Mouse (Mus musculus) midbrain, embryonic 13.5 days (tissue): ENCODE results near the gene Tcf7l2. TPM values are rescaled to one million over a fixed set of nuclear protein-coding genes. Genes with fewer than 3 reads are reported as not detected.

Experiments
- ATAC-seq: fragments of 200-750 bp; cut with Nextera tagmentation; 2 replicates; pipeline ENCODE4 v1.8.0; 2017; ENCODE audit warnings: mild to moderate bottlenecking, moderate TSS enrichment, moderate library complexity
- H3K27ac ChIP-seq: fragments of 300-500 bp; sonication (generic); 2 replicates; pipeline ENCODE4 v1.5.1; 2015; ENCODE audit warnings: inconsistent platforms, mild to moderate bottlenecking, moderate library complexity
- H3K27me3 ChIP-seq: fragments of 300-500 bp; sonication (generic); 2 replicates; pipeline ENCODE4 v1.6.1; 2015; ENCODE audit warnings: mild to moderate bottlenecking, inconsistent platforms
- H3K36me3 ChIP-seq: fragments of 300-500 bp; sonication (generic); 2 replicates; pipeline ENCODE4 v1.6.1; 2015; ENCODE audit warnings: mild to moderate bottlenecking, inconsistent platforms
- H3K4me1 ChIP-seq: fragments of 300-500 bp; sonication (generic); replicated peaks from 2 replicates; pipeline ENCODE4 v1.6.1; 2015; ENCODE audit warnings: inconsistent platforms
- H3K4me2 ChIP-seq: fragments of 300-500 bp; sonication (generic); replicated peaks from 2 replicates; pipeline ENCODE4 v1.6.1; 2015; ENCODE audit warnings: moderate library complexity, mild to moderate bottlenecking, inconsistent platforms
- H3K4me3 ChIP-seq: fragments of 300-500 bp; sonication (generic); replicated peaks from 2 replicates; pipeline ENCODE4 v1.5.1; 2015; ENCODE audit warnings: mild to moderate bottlenecking, inconsistent platforms
- H3K9ac ChIP-seq: fragments of 300-500 bp; sonication (generic); replicated peaks from 2 replicates; pipeline ENCODE4 v1.6.1; 2015; ENCODE audit warnings: mild to moderate bottlenecking, inconsistent platforms
- H3K9me3 ChIP-seq: fragments of 300-500 bp; sonication (generic); 2 replicates; pipeline ENCODE4 v1.6.1; 2016; ENCODE audit warnings: mild to moderate bottlenecking, inconsistent platforms
- WGBS: fragments of 180-500 bp; shearing (Covaris S2); methylation state at CpG from one replicate; pipeline ENCODE4 v1.1.7; 2015; 5-methylcytosine and 5-hydroxymethylcytosine counted together
- polyA plus RNA-seq: library from polyadenylated mRNA; unstranded; fragments of >200 nt; fragmentation: Nextera tagmentation; extraction: Ambion mirVana; gene quantifications from 2 replicates; pipeline ENCODE4 v1.2.1, GENCODE M21; 2015

Tcf7l2 gene
- polyA plus RNA-seq, 1 experiment from 2014 or later = 584 TPM

DNA sequence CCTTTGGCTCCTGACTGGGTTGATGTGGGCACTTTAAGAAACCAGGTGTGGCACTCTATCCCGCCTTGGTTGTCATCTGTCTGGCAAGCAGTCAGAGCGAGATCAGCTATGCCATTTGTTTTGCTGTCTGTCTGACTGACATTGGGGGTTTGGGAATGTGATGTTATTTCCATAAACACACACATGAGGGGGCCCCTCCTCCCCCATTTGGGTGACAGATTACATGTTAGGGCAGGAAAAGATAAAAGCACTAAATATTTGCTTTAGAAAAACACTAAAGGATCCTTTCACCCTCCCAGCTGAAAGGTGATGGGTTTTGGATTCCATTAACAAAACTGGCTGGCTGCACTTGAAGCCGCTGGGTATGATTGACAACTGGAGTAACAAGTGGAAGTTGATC, 129.9 kb downstream of the Tcf7l2 start:
- H3K4me2 ChIP-seq = no peak overlapping the region
- no peak overlapping the region for H3K27ac ChIP-seq
- H3K27me3 ChIP-seq = no peaks in the 10 kb centered on the region
- H3K4me3 ChIP-seq = no peak overlapping the region
- H3K9ac ChIP-seq = no peak overlapping the region
- no peaks in the 10 kb centered on the region for H3K36me3 ChIP-seq
- no peaks in the 10 kb centered on the region for H3K9me3 ChIP-seq
- H3K4me1 ChIP-seq = peaks cover 36% of the 10 kb centered on the region
- no peak for ATAC-seq
- 68% methylated on average over 3 of the region's 3 CpGs for WGBS

- H3K36me3 ChIP-seq = no peaks in the 10 kb centered on the region
- WGBS = 81% methylated on average over 3 of the region's 3 CpGs
- no peaks in the 10 kb centered on the region for H3K27me3 ChIP-seq
- H3K27ac ChIP-seq = no peak overlapping the region
- no peak overlapping the region for H3K9ac ChIP-seq
- H3K4me3 ChIP-seq = no peak overlapping the region
- no peak overlapping the region for H3K4me2 ChIP-seq
- H3K4me1 ChIP-seq = peaks cover 43% of the 10 kb centered on the region
- no peaks in the 10 kb centered on the region for H3K9me3 ChIP-seq
- ATAC-seq = no peak
Observed at GRCm38 (mm10) chr19:55873221-55873620, 131.6 kb downstream of the Tcf7l2 start.

GRCm38 (mm10) chr19:55876501-55876900, 134.9 kb downstream of the Tcf7l2 start:
- Histone ChIP-seq H3K36me3 (no peaks in the 10 kb centered on the region), H3K4me1 (peaks cover 60% of the 10 kb centered on the region), H3K9me3 (no peaks in the 10 kb centered on the region), H3K27ac (no peak overlapping the region), H3K4me3 (no peak overlapping the region), H3K9ac (no peak overlapping the region), H3K27me3 (no peaks in the 10 kb centered on the region), H3K4me2 (no peak overlapping the region)
- no peak for ATAC-seq
- WGBS = 66% methylated on average over 3 of the region's 3 CpGs

DNA sequence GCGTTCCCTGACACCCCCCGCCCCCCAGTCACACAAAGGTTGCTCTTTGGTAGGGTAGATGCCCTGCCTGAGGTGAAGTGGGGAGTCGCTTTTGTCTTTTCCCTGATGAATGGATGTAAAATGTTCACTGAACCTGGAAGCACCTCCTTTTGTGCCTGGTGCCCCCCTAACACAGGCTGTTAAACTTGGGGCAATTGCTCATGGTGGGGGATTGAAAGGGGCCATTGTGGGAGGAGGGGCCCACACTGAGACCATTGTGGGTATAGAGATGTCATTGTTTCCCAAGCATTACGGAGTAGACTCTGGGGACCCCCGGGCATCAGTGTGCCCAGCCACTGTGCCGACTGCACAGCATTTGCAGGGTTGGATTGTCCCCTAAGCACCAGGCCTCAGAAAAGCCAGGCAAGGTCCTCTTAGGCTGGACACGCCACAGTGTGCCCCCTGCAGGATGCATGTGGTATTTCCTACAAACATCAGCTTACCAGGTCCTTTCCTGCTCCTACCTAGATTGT, 135.8 kb downstream of the Tcf7l2 start:
- Histone ChIP-seq H3K27ac (0 out of 2 replicates have a peak overlapping the region, but pooled peaks have one; percentile 15), H3K9me3 (no peaks in the 10 kb centered on the region), H3K27me3 (no peaks in the 10 kb centered on the region), H3K4me1 (peaks cover 51% of the 10 kb centered on the region), H3K4me2 (no peak overlapping the region), H3K4me3 (no peak overlapping the region), H3K36me3 (no peaks in the 10 kb centered on the region), H3K9ac (no peak overlapping the region)
- ATAC-seq = peak; percentile 78
- WGBS = 16% methylated on average over 7 of the region's 7 CpGs

DNA sequence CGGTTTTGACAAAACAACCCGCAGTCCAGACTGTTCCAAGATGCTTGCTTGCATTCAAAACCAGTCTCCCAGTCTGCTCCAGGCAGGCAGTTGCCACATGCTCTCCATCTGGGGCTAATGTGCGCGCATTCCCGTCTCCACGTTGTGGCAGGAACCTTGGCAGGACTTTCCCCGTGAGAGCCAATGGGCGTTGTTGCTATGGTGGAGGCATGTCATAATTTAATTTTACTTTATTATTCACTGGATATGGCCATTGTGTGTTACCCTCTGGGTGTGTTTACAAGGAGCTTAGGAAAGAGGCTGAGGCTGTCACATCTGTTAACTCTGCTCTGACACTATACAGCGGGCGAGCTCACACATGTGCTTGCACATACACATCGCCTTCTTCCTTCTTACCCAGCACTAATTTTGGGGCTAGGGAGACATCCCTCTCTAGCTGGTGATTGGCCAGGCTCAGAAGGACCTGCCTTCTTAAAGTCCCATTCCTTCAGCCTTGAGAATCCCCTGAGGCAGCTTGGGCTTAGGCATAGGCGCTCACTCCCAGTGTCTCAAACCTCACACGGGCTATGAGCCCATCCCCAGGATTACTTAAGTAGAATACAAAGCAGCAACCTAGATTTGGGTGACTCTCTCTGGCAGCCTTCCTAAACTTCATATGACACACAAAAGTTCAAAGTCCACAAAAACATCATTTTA, 139.2 kb downstream of the Tcf7l2 start:
- Histone ChIP-seq H3K36me3 (no peaks in the 10 kb centered on the region), H3K9me3 (no peaks in the 10 kb centered on the region), H3K4me1 (peaks cover 71% of the 10 kb centered on the region), H3K4me2 (0 out of 2 replicates have a peak overlapping the region, but pooled peaks have one; percentile 25), H3K27me3 (no peaks in the 10 kb centered on the region), H3K27ac (peak overlapping the region; percentile 65), H3K9ac (peak overlapping the region; percentile 37; the same call in 1 of the 2 replicates), H3K4me3 (no peak overlapping the region)
- 38% methylated on average over 13 of the region's 13 CpGs for WGBS
- peak; percentile 53 for ATAC-seq

DNA sequence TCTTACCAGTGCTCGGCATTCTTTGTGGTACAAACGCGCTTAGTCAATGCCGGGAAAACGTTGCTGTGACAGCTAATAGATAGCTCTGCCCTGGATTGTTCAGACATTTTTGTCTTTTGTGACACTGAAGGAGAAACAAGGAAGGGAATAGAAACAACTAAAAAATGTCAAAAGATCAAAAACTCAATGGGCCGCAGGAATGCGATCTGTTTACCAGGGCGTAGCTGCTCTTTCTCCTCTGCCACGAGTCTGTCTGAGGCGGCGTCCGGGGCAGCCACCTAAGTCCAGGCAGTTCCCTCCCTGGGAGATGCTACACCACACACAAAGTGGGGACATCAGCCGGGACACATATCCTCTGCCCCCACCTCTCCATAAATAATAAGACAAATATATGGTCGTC, 144.9 kb downstream of the Tcf7l2 start:
- 49% methylated on average over 14 of the region's 14 CpGs for WGBS
- Histone ChIP-seq H3K9ac (peak overlapping the region; percentile 50), H3K36me3 (no peaks in the 10 kb centered on the region), H3K27me3 (no peaks in the 10 kb centered on the region), H3K27ac (peak overlapping the region; percentile 85), H3K4me1 (peaks cover 45% of the 10 kb centered on the region), H3K9me3 (peaks cover 3% of the 10 kb centered on the region; the same call in 1 of the 2 replicates), H3K4me3 (peak overlapping the region; percentile 15), H3K4me2 (peak overlapping the region; percentile 39)
- no peak for ATAC-seq

GRCm38 (mm10) chr19:55891692-55892183, 150.1 kb downstream of the Tcf7l2 start:
- peak overlapping the region; percentile 50 for H3K9ac ChIP-seq
- H3K36me3 ChIP-seq = no peaks in the 10 kb centered on the region
- WGBS = 31% methylated on average over 9 of the region's 9 CpGs
- peak overlapping the region; percentile 91 for H3K27ac ChIP-seq
- peaks cover 3% of the 10 kb centered on the region; the same call in 1 of the 2 replicates for H3K9me3 ChIP-seq
- peak overlapping the region; percentile 46 for H3K4me2 ChIP-seq
- no peak overlapping the region; the same call in 1 of the 2 replicates for H3K4me3 ChIP-seq
- peaks cover 62% of the 10 kb centered on the region for H3K4me1 ChIP-seq
- no peak for ATAC-seq
- 0 out of 2 replicates have a peak, but pooled peaks cover 11% of the 10 kb centered on the region for H3K27me3 ChIP-seq

DNA sequence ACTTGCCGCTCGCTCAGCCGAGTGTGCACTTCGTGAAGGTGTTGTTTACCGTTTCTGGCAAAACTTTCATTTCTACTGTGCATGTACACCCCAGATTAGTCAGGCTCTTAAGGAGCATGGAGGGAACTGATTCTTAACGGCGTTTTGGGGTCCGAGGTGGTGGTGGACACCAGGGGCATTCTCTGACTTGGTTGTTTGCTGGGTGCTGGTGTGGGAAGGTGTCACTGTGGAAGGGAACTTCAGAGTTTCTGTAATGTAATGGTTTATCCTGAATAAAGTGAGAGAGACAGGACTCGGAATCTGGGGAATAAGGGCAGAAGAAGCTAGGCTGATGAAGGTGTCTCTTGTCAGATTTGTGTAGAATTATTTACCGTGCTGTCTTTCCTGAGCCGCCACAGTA, 151.9 kb downstream of the Tcf7l2 start:
- H3K4me3 ChIP-seq = peak overlapping the region; percentile 33
- H3K4me2 ChIP-seq = peak overlapping the region; percentile 43
- no peaks in the 10 kb centered on the region for H3K36me3 ChIP-seq
- peaks cover 17% of the 10 kb centered on the region; the same call in 1 of the 2 replicates for H3K27me3 ChIP-seq
- peak overlapping the region; percentile 91 for H3K27ac ChIP-seq
- peaks cover 2% of the 10 kb centered on the region; the same call in 1 of the 2 replicates for H3K9me3 ChIP-seq
- H3K9ac ChIP-seq = peak overlapping the region; percentile 66
- peaks cover 80% of the 10 kb centered on the region for H3K4me1 ChIP-seq
- ATAC-seq = no peak
- 31% methylated on average over 11 of the region's 11 CpGs for WGBS

- Histone ChIP-seq H3K4me2 (peak overlapping the region; percentile 43), H3K9me3 (no peaks in the 10 kb centered on the region), H3K4me1 (peaks cover 83% of the 10 kb centered on the region), H3K27me3 (peaks cover 24% of the 10 kb centered on the region), H3K27ac (peak overlapping the region; percentile 91), H3K36me3 (no peaks in the 10 kb centered on the region), H3K4me3 (peak overlapping the region; percentile 49), H3K9ac (peak overlapping the region; percentile 62)
- WGBS = 14% methylated on average over 9 of the region's 9 CpGs
- ATAC-seq = no peak
Observed at GRCm38 (mm10) chr19:55894396-55894795, 152.8 kb downstream of the Tcf7l2 start.

GRCm38 (mm10) chr19:55895317-55895716, 153.7 kb downstream of the Tcf7l2 start:
- Histone ChIP-seq H3K4me2 (peak overlapping the region; percentile 59), H3K9me3 (no peaks in the 10 kb centered on the region), H3K4me3 (peak overlapping the region; percentile 49), H3K4me1 (peaks cover 76% of the 10 kb centered on the region), H3K36me3 (no peaks in the 10 kb centered on the region), H3K27ac (peak overlapping the region; percentile 97), H3K27me3 (peaks cover 28% of the 10 kb centered on the region), H3K9ac (peak overlapping the region; percentile 87)
- peak; percentile 82 for ATAC-seq
- under 1% methylated on average over 27 of the region's 27 CpGs for WGBS

DNA sequence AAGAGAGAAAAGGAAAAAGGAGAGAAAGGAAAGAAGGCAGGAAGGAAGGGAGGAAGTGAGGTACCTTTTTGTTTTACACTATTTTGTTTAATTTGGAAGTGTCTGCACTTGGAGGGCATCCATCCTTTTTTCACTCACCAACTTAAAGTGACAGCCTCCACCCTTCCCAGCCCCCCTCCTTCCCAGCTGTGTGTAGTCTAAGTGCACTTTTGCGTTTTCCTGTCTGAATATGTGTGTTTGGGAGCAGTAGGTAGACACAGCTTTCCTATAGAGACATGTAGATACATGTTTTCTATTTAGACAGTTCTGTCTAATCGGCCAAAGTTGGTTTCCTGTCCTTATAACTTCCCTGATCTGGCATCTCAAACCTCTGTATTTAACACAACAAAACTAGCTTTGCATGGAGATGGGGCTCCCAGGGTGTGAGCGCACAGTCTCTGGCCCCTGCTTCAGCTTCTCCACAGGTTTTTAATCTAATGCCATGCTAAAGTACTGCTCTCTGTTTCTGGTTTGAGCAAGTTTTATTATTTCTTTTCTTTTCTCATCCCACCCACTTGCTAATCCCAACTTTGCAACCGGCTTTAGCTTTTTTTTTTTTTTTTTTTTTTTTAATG, 154.3 kb downstream of the Tcf7l2 start:
- Histone ChIP-seq H3K27me3 (peaks cover 29% of the 10 kb centered on the region), H3K4me1 (peaks cover 79% of the 10 kb centered on the region)

DNA sequence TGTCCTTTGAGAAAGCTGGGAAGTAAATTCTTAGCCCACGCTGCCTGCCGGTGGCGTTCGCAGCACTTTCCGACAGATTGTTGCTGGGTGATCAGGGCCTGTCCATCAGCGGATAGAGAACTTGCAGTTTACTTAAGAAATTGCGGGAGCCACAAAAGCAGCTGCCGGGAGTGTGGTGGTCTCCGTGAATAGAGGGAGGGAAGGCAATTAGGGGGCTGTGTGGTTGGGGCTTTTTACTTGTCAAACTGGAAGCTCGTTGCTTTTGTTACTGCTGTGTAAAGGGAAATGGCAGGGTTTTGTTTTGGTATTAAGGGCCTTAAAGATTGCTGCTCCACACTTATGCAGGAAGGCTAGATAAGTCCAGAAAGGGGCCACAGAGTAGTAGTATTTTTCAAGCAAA, 155.0 kb downstream of the Tcf7l2 start:
- H3K9ac ChIP-seq = peak overlapping the region; percentile 87
- H3K27me3 ChIP-seq = peaks cover 34% of the 10 kb centered on the region
- H3K36me3 ChIP-seq = no peaks in the 10 kb centered on the region
- H3K4me2 ChIP-seq = peak overlapping the region; percentile 59
- ATAC-seq = no peak
- 1% methylated on average over 10 of the region's 10 CpGs for WGBS
- H3K4me1 ChIP-seq = peaks cover 73% of the 10 kb centered on the region
- no peaks in the 10 kb centered on the region for H3K9me3 ChIP-seq
- peak overlapping the region; percentile 97 for H3K27ac ChIP-seq
- peak overlapping the region; percentile 49 for H3K4me3 ChIP-seq

More for the DNA sequence above, 154.3 kb downstream of the Tcf7l2 start:
- peak overlapping the region; percentile 59 for H3K4me2 ChIP-seq
- H3K9ac ChIP-seq = peak overlapping the region; percentile 87
- peak overlapping the region; percentile 49 for H3K4me3 ChIP-seq
- 4% methylated on average over 4 of the region's 4 CpGs for WGBS
- no peak for ATAC-seq
- H3K27ac ChIP-seq = peak overlapping the region; percentile 97
- H3K9me3 ChIP-seq = no peaks in the 10 kb centered on the region
- H3K36me3 ChIP-seq = no peaks in the 10 kb centered on the region
